Mouse (Mus musculus) intestine, postnatal 0 days (tissue): ENCODE measurements at regions not wholly inside any gene's neighbourhood (a gene's known extent, or its start where the extent isn't known, plus 50 kb on each side); places are given as distances from the start of the nearest gene placed in this dataset.
A peak's percentile ranks its signal among the peaks of the same experiment; 100 is the strongest.

Experiments
- ATAC-seq: fragments of 200-750 bp; cut with Nextera tagmentation; 2 replicates; pipeline ENCODE4 v1.8.0; 2017; ENCODE audit warnings: mild to moderate bottlenecking, moderate TSS enrichment, moderate library complexity
- H3K27ac ChIP-seq: fragments of 300-500 bp; sonication (generic); 2 replicates; pipeline ENCODE4 v1.5.1; 2014; ENCODE audit warnings: mild to moderate bottlenecking, low read depth, low read length, moderate library complexity
- H3K27me3 ChIP-seq: fragments of 300-500 bp; sonication (generic); replicated peaks from 2 replicates; pipeline ENCODE4 v1.6.1; 2014; ENCODE audit warnings: low read length, mixed read lengths; ENCODE audit not compliant: control insufficient read depth, insufficient read depth
- H3K36me3 ChIP-seq: fragments of 300-500 bp; sonication (generic); 2 replicates; pipeline ENCODE4 v1.6.1; 2014; ENCODE audit warnings: mild to moderate bottlenecking, moderate library complexity; ENCODE audit not compliant: control insufficient read depth, insufficient read depth
- H3K4me1 ChIP-seq: fragments of 300-500 bp; sonication (generic); replicated peaks from 2 replicates; pipeline ENCODE4 v1.6.1; 2014; ENCODE audit warnings: antibody characterized with exemption, low read length, mixed read lengths; ENCODE audit not compliant: control insufficient read depth, insufficient read depth
- H3K4me2 ChIP-seq: fragments of 300-500 bp; sonication (generic); replicated peaks from 2 replicates; pipeline ENCODE4 v1.6.1; 2014; ENCODE audit warnings: low read depth, mild to moderate bottlenecking, moderate library complexity
- H3K4me3 ChIP-seq: fragments of 300-500 bp; sonication (generic); 2 replicates; pipeline ENCODE4 v1.5.1; 2014; ENCODE audit warnings: low read depth, low read length
- H3K9ac ChIP-seq: fragments of 300-500 bp; sonication (generic); 2 replicates; pipeline ENCODE4 v1.6.1; 2014; ENCODE audit warnings: mild to moderate bottlenecking, low read depth, low read length
- H3K9me3 ChIP-seq: fragments of 300-500 bp; sonication (generic); 2 replicates; pipeline ENCODE4 v1.6.1; 2016; ENCODE audit warnings: mixed run types; ENCODE audit not compliant: control insufficient read depth
- CTCF ChIP-seq: sonication (generic); IDR thresholded peaks from 2 replicates; pipeline ENCODE4 v1.5.1; 2016; ENCODE audit warnings: low read depth, mild to moderate bottlenecking, control low read depth, antibody characterized with exemption, moderate library complexity
- WGBS: fragments of 180-500 bp; shearing (Covaris S2); extraction: QIAGEN DNeasy Blood & Tissue Kit; methylation state at CpG from one replicate; pipeline ENCODE4 v1.1.7; 2014; 5-methylcytosine and 5-hydroxymethylcytosine counted together

DNA sequence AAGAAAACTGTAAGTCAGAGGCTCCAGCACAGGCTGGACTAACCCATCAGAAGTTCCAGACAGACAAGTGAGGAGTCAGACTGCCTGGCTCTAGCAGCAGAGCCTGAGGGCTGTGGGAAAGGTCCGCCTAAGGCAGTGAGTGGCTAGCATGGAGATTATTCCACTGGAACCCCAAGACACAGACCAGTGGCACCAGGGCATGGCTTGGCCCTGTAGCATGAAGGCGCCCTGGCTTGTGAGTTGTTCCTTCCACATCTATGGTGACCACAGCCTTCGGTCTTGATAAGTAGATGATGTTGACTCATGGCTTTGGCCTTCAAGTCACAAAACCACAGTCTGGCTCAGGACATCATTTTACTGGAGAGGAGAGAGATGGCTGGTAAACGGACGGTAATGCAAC, 60.7 kb upstream of the Myl10 start:
- TF ChIP-seq CTCF = no peak
- ATAC-seq = no peak

DNA sequence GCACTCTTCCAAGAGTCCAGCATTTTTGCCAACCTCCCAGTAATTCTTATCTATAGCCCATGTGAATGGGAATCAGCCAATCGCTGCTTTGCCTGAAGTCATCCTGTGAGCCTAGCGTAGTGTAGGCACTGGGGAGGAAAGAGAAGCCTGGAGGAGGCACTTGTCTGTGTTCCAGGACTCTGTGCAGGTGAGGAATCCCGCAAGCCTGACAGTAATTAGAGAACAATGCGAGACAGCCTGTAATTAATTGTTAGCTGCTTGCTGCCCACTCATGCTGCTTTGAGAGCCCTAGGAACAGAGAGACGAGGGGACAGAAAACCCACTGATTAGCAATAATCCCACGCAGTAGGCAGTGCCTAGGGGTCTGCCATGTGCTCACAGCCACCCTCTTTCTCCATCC, 59.0 kb upstream of the Myl10 start:
- no peaks in the 10 kb centered on the region for H3K4me1 ChIP-seq
- no peak for ATAC-seq
- H3K9ac ChIP-seq = no peak overlapping the region
- no peaks in the 10 kb centered on the region for H3K27me3 ChIP-seq
- TF ChIP-seq CTCF = no peak
- H3K4me2 ChIP-seq = no peak overlapping the region
- H3K9me3 ChIP-seq = no peaks in the 10 kb centered on the region
- no peak overlapping the region for H3K4me3 ChIP-seq
- H3K27ac ChIP-seq = no peak overlapping the region
- no peaks in the 10 kb centered on the region for H3K36me3 ChIP-seq
- WGBS = 75% methylated on average over 6 of the region's 6 CpGs

More for the DNA sequence above, 60.7 kb upstream of the Myl10 start:
- Histone ChIP-seq H3K4me2 (no peak overlapping the region), H3K36me3 (no peaks in the 10 kb centered on the region), H3K9me3 (no peaks in the 10 kb centered on the region), H3K9ac (no peak overlapping the region), H3K27me3 (no peaks in the 10 kb centered on the region), H3K27ac (no peak overlapping the region), H3K4me3 (no peak overlapping the region), H3K4me1 (no peaks in the 10 kb centered on the region)
- 74% methylated on average over 5 of the region's 5 CpGs for WGBS

DNA sequence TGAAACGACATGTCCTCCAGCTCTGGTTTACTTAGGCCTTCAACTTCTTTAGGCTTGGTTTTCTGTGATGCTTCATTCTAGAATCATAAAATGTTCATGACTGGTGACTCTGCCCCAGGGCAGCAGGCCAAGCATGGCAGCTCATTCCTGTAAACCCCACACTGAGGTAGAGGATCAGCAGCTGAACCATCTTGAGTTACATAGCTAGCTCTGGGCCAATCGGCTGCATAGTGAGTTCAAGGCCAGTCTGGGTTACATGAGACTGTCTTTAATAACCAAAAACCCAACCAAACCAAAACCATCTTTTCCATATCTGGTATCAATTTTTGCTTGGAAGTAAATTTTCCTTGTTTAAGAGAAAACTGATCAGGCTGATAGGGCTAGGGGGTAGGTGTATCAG, 57.8 kb upstream of the Myl10 start:
- no peaks in the 10 kb centered on the region for H3K9me3 ChIP-seq
- no peaks in the 10 kb centered on the region for H3K27me3 ChIP-seq
- no peak overlapping the region for H3K4me2 ChIP-seq
- no peaks in the 10 kb centered on the region for H3K36me3 ChIP-seq
- no peak for TF ChIP-seq CTCF
- ATAC-seq = no peak
- WGBS = 74% methylated on average over 2 of the region's 2 CpGs
- H3K27ac ChIP-seq = no peak overlapping the region
- no peak overlapping the region for H3K9ac ChIP-seq
- H3K4me1 ChIP-seq = no peaks in the 10 kb centered on the region
- H3K4me3 ChIP-seq = no peak overlapping the region

DNA sequence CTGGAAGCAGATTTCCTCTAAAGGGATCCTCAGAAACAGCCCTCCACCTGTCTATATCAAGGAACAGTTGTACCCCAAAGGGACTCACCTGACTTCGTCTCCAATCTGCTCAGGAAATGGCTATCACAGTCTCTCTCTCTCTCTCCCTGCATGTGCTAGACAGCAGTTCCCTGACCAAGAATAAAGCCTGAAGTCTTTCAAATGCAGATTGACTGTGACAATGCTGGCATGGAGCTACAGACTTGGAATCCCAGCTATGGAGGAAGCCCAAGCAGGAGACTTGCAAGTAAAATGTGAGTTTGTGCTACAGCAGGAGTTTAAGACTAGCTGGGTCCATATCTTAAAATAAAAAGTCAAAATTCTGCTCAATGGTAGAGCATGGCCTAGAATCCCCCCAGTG, 56.5 kb upstream of the Myl10 start:
- 68% methylated on average over 1 of the region's 1 CpGs for WGBS

DNA sequence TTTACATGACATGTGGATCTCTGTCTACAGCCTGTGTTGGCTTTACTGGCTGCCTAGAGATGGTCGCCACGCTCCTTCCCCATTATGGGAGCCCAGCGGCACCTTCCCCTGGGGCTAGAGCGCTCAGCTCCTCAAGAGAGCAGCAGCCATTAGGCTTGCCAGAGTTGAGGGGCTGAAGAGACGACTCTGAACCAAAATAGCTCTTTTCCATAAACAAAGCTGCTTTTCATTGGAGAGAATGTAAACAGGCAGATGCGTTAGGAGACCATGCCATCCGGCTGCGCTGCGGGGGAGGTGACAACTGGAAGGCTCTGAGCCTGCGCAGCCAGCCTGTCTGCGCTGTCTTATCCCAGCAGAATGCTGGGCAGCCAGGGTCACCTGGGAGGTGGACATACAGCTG, 55.1 kb upstream of the Myl10 start:
- ATAC-seq = no peak
- Histone ChIP-seq H3K9me3 (no peaks in the 10 kb centered on the region), H3K9ac (no peak overlapping the region), H3K27me3 (no peaks in the 10 kb centered on the region), H3K36me3 (no peaks in the 10 kb centered on the region), H3K4me2 (0 out of 2 replicates have a peak overlapping the region, but pooled peaks have one; percentile 6), H3K4me3 (no peak overlapping the region), H3K4me1 (no peaks in the 10 kb centered on the region), H3K27ac (peak overlapping the region; percentile 21; the same call in 1 of the 2 replicates)
- 48% methylated on average over 11 of the region's 11 CpGs for WGBS
- no peak for TF ChIP-seq CTCF

More for the DNA sequence above, 56.5 kb upstream of the Myl10 start:
- no peak overlapping the region for H3K4me3 ChIP-seq
- no peak overlapping the region for H3K9ac ChIP-seq
- H3K4me1 ChIP-seq = no peaks in the 10 kb centered on the region
- no peak overlapping the region for H3K4me2 ChIP-seq
- TF ChIP-seq CTCF = no peak
- H3K27ac ChIP-seq = no peak overlapping the region
- no peaks in the 10 kb centered on the region for H3K27me3 ChIP-seq
- H3K36me3 ChIP-seq = no peaks in the 10 kb centered on the region
- H3K9me3 ChIP-seq = no peaks in the 10 kb centered on the region
- ATAC-seq = no peak

DNA sequence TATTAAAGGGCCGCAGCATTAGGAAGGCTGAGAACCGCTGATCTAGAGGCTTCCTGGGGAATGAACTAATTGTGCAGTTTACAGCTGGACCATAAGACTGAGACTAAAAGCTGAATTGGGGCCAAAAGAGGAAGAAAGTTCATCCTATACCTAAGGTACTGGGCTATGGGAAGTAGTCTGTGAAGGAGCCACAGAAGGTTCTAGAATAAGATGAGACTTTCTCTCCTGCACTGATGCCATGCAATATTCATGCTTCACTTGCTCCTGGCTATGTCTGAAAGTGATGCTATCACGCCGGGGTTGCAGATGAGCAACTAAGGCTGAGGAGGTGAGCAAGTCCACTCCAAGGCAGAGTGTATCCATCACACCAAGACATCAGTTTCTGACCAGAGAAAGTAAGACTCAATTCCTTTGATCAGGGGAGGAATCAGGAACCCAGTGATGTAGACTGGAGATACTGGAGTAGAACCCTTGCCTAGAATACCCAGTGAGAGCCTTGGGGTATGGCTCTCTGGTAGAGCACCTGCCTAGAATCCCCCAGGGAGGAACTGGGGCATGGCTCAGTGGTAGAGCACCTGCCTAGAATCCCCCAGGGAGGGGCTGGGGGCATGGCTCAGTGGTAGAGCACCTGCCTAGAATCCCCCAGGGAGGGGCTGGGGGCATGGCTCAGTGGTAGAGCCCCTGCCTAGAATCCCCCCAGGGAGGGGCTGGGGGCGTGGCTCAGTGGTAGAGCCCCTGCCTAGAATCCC, 51.9 kb upstream of the Myl10 start:
- no peak for TF ChIP-seq CTCF
- Histone ChIP-seq H3K4me3 (no peak overlapping the region), H3K9ac (no peak overlapping the region), H3K9me3 (no peaks in the 10 kb centered on the region), H3K36me3 (no peaks in the 10 kb centered on the region), H3K27me3 (no peaks in the 10 kb centered on the region), H3K4me1 (no peaks in the 10 kb centered on the region), H3K4me2 (no peak overlapping the region), H3K27ac (no peak overlapping the region)
- WGBS = 87% methylated on average over 5 of the region's 5 CpGs
- no peak for ATAC-seq
